Mouse (Mus musculus) neutrophil, adult 83 days (primary cell): ENCODE results near the gene Vamp8. TPM values are rescaled to one million over a fixed set of nuclear protein-coding genes. Genes with fewer than 3 reads are reported as not detected.

Source experiments
- total RNA-seq, 2 experiments: library from RNA; stranded (reverse); gene quantifications; one replicate each; pipeline ENCODE4 v1.2.4; 2023

Gene Vamp8
- 100 to 1,000 TPM; 176 to 185 TPM for total RNA-seq

DNA sequence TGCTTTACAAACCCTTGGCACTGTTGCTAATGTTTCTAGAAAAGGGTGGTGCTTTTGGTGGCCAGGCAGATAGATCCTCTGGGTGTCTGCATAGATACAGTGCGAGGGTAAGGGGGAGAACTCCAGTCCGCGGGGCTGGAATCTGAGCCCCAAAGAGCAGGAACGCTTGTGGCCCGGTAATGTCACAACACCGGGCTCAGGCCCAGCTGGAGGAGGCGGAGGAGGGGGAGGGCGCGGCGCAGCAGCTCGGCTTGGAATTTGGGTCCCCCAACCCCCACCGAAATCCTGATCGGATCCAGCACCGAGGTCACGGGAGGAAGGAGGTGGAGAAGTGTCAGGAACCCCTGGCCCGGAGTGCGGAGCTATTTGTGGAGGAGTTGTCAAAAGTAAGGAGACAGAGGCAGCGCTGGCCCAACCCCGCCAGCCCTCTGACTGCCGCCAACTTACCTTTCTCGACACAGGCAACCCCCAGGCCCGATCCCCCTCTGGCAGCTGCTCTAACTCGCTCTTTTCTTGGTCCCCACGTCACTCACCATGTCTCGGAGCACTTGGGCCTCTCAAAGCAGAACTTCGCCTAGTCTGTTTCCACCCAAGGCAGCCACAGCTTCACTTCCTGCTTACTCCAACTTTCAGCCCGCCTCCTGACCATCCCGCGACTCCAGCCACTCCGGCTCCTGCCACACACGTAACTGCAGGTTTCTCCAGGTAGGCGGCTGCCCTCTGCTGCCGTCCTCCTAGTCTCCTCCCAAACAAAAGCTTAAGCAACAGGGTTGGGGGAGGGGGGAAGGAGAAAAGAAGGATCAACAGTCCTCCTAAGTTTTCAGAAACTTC, at the start of gene Vamp8:
Vamp8 (minus strand) TSS at position 763 of the 831 bp plus-strand sequence.

DNA sequence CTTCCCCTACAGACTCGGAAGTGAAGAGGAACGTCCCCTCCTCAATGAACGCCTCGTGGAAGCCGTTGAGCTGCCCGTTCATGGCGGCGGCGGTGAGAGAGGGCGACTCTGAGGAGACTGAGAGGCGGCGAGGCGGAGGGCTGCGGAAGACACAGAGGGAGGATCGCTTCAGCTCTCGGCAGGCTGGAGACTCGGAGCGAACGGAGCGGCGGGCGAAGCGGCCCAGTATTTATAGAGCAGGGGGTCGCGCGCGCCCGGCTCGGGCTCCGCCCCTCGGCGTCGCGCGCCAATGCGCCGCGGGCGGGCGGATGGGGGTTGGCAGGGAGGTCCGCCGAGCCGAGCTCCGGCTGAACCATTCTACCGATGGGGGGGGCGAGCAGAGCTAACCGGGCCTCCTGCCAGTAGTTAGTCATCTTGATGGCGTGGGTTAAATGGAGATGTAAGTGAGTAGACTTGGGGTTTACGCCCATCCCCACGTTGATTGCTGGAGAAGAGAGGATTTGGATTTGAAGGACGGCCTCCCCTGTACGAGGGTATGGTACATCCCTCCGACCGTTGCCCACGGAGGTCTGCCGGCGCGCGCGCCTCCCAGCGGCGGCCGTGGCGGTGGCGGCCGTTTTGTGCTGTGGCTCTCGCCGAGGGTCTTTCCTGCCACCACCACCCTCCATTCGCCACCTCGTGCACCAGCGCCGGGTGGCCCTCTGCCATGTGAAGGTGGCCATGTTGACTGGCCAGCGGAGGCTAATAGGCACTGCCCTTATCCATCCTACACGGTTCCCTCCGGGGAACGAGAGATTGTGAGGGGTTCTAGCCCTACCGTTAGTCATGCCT, 49.1 kb upstream of the Vamp8 start, which contains the start of gene Mat2a:
Mat2a (minus strand) TSS at position 204 of the 831 bp plus-strand sequence.

DNA sequence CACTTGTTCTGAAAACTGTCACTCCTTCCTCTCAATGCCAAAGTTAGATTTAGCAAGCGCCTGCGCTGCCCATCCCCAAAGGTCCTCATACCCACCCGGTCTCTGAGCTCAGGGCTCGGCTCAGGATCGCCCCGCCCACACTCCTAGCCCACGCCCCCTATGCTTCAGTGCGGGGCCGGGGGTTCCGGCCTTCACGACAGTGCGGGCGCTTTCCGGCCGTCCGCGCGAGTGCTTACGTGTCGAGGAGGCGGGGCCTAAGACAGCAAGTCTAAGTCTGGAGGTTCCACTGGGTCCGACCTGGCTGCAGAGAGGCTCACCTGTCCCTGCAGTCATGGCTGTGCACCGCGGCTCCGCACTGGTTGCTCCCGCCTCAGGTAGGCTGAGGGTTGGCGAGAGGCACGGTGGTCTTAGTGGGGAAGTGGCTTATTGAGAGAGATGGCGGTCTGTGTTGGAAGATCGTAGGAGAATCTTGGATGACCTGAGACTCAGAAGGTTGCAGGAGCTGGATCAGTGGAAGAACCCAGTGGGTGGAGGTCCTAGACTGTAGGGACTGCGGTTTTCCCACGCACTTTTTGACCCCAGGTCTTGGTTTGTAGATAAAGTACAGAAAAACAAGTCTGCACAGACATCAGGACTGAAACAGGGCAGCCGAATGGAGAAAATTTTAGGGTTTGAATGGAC, 23.7 kb upstream of the Vamp8 start, which contains the start of gene Ggcx:
Ggcx (plus strand) TSS at position 233 of the 681 bp plus-strand sequence.

DNA sequence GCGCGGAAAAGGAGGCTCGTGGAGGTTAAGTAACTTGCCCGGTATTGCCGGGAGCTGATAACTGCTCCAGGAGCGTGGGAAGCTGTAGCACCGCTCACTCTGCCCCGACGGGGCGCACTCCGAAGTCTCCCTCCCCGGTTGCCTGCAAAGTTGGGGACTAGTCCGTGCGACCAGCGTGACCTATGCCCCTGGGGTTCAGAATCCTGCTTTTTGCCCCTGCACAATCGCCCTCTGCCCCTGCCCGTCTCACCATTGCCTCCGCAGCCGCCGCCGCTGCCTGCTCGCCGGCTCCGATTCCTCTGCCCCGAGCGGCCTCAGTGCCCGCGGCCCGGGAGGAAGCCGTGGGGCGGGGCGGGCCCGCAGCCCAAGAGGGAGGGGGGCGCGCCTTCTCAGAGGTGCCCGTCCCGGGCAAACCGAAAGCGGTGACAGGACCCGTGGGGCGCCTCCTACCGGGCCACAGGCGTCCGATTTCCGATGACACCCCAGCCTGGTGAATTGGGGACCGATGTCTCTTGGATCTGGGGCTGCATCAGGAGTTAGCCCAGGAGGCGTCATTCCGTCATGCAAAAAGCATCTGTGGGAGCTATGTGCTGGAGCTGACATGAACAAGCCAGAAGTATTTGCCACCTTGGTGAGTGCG, 10.3 kb downstream of the Vamp8 start, which contains the start of gene Vamp5:
Vamp5 (minus strand) TSS at position 338 of the 640 bp plus-strand sequence.

DNA sequence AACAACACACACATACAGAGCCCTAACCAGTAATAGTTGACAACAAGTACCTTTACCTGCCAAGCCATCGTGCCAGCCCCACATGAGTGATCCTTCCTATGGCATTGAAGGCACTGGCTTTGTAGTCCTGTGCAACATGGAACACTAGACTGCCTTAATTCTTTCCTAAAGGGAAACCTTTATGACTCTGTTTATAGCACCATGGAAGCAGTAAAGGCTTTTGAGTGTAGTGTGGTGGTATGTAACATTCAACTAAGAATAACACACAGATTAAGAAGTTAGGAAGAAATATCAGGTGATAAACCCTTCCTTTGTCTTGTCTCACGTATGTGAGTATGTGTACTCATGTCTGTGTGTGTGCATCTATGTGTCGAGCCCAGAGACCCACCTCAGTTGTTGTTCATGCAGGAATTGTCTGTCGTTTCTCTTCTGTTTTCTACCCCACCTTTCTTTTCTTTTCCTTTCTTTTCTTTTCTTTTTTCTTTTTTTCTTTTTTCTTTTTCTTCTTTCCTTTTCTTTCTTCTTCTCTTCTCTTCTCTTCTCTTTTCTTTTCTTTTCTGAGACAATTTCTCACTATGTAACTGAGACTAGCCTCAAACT, 23.6 kb downstream of the Vamp8 start, which contains the start of gene Rnf181:
Rnf181 (minus strand) TSS at position 113 of the 600 bp plus-strand sequence.

DNA sequence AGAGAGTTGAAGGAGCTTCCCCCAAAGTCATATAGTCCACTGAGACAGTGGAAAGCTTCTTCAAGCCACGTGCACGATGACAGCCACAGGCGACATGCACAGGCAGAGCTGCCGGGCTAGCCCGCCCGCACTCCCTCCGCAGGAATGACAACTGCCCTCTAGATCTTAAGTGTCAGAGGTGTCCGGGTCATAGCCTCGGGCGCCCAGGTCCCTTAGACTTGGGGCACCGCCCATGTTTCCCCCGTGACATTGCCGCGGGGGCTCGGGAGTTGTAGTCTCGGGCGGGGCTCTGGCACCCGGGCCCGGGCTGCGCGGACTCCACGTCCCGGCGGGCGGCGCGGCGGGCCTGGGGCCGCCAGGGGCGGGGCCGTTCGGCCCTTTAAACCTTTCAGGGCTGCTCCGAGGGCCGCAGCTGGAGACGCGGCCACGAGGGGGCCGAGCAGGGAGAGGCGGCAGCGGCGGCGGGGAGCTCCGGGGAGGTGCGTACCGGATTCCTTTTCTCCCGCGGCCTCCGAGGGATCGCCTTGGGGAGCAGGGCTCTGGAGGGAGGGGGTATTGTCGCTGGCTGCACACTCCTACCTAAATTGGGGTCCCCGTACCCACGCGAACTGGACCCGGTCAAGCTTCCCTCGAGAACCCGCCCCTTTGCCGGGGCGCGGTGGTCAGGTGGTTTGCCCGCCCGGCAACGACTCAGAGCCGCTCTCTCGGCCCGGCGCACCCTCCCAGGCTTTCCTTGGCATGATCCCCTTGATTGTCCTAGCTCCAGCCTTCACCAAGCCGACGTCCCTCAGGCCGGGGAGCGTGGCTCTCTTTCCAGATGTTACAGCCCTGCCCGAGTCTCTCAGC, 35.2 kb downstream of the Vamp8 start, which contains the start of gene Tmem150a:
Tmem150a (plus strand) TSS at position 382 of the 846 bp plus-strand sequence.

DNA sequence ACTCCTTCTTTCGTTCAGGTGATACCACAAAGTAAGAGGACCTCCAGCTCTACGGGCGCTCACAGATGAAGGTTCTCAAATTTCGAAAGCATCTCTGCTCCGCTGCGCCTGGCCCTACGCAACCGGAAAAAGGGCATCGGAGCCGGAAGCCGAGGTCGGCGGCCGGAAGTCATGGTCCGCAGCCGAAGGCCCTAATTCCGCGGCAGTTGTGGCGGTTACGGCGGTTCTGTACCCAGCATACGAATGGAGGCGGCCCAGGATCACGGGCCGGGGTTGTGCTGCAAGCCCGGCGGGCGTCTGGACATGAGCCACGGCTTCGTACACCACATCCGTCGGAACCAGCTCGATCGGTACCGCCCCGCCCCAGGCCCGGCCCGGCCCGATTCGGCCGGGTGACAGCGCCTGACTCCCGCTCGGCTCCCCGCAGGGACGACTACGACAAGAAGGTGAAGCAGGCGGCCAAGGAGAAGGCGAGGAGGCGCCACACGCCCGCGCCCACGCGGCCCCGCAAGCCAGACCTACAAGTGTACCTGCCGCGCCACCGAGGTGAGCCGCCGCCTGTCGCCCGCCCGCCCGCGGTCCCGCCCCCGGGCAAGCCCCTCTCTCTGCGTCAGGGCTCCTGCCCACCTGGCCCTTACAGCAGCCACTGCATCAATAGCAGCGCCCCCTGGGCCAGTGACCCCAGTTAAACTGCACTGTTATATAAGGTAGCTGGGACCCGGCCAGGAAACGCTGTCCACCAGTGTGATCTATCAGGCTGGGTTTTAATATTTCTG, 43.1 kb downstream of the Vamp8 start, which contains the start of gene 0610030E20Rik:
0610030E20Rik (plus strand) TSS at position 152 of the 776 bp plus-strand sequence.

DNA sequence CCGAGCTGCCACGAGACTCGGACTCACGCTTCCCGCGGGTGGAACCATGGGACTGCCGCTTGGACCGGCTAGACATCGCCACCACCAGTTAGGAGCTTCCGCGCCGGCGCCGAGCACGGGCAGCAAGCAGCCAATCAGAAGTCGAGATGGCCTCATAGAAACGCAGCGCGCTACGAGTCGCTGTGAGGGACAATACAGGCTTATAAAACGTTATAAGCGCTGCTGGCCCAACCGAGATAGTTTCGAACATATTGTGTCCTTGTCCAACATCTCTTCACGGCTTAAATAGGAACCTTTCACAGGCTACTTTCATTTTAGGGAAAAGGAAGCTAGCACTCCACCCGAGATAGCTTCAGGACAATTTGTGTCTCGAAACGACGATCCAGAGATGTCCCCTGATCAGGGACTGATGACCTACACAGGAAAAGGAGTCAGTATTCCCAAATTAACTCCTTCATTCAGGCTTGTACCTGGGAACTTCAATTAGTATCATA, 45.4 kb downstream of the Vamp8 start, which contains the start of gene Usp39:
Usp39 (minus strand) TSS at position 111 of the 494 bp plus-strand sequence.

Other genes starting within 250 kb of the Vamp8 start
- gene Atoh8, start 155.1 kb downstream of the Vamp8 start, total RNA-seq = under 1 TPM; 0.26 to 0.44 TPM
- 1 to 10 TPM; 1.3 to 2.6 TPM for gene Sftpb, start 86.1 kb downstream of the Vamp8 start, total RNA-seq
- 10 to 100 TPM; 44.5 to 47.0 TPM for gene Usp39, start 45.5 kb downstream of the Vamp8 start, total RNA-seq
- 10 to 100 TPM; 46.5 to 54.0 TPM for gene 0610030E20Rik, start 43.4 kb downstream of the Vamp8 start, total RNA-seq
- gene Tmem150a, start 35.3 kb downstream of the Vamp8 start, total RNA-seq = 1 to 10 TPM in 1 of 2 experiments, under 1 TPM in 1; 0.90 to 2.4 TPM
- 10 to 100 TPM; 48.6 to 48.7 TPM for gene Rnf181, start 23.7 kb downstream of the Vamp8 start, total RNA-seq
- gene Vamp5, start 10.2 kb downstream of the Vamp8 start, total RNA-seq = 10 to 100 TPM; 48.1 to 48.8 TPM
- 10 to 100 TPM in 1 of 2 experiments, 1 to 10 TPM in 1; 6.4 to 10.5 TPM for gene Ggcx, start 23.6 kb upstream of the Vamp8 start, total RNA-seq
- gene Mat2a, start 48.9 kb upstream of the Vamp8 start, total RNA-seq = 100 to 1,000 TPM; 142 to 185 TPM
- gene Sh2d6, start 131.0 kb upstream of the Vamp8 start, total RNA-seq = under 1 TPM in 1 of 2 experiments, not detected in 1; 0.31 TPM
- 100 to 1,000 TPM; 306 to 324 TPM for gene Capg, start 153.7 kb upstream of the Vamp8 start, total RNA-seq
- gene Elmod3, start 207.7 kb upstream of the Vamp8 start, total RNA-seq = 1 to 10 TPM; 3.9 to 5.5 TPM
- 10 to 100 TPM; 15.5 to 18.6 TPM for gene Retsat, start 207.8 kb upstream of the Vamp8 start, total RNA-seq
- 10 to 100 TPM; 80.1 to 90.2 TPM for gene Tgoln1, start 226.3 kb upstream of the Vamp8 start, total RNA-seq